Mouse (Mus musculus) myocyte (in vitro differentiated cells): ENCODE data around the gene Exph5.

ENCODE experiments used
- CEBPB ChIP-seq: IDR thresholded peaks from 2 replicates; pipeline ENCODE4 v1.6.1; 2011; ENCODE audit warnings: mild to moderate bottlenecking, moderate library complexity; ENCODE audit not compliant: poor library complexity, insufficient read depth, severe bottlenecking
- E2F4 ChIP-seq: IDR thresholded peaks from one replicate; pipeline ENCODE4 v1.6.1; 2011; ENCODE audit warnings: mild to moderate bottlenecking, control low read depth, moderate library complexity; ENCODE audit not compliant: insufficient read depth
- MAX ChIP-seq: IDR thresholded peaks from one replicate; pipeline ENCODE4 v1.6.1; 2011; ENCODE audit warnings: low read depth, mild to moderate bottlenecking, control low read depth
- MYOD1 ChIP-seq, 3 experiments: IDR thresholded peaks; one replicate each; pipeline ENCODE4 v1.6.1; 2011; ENCODE audit warnings: control low read depth in 2 of 3, low read depth in 2 of 3, mild to moderate bottlenecking in 2 of 3, moderate library complexity in 1 of 3; ENCODE audit not compliant: insufficient read length in 2 of 3, control insufficient read depth in 1 of 3
- POLR2A ChIP-seq: IDR thresholded peaks from one replicate; pipeline ENCODE4 v1.6.1; 2011; ENCODE audit warnings: low read depth, mild to moderate bottlenecking, control low read depth, moderate library complexity; ENCODE audit not compliant: insufficient read length
- POLR2AphosphoS2 ChIP-seq: IDR thresholded peaks from one replicate; pipeline ENCODE4 v1.6.1; 2011; ENCODE audit warnings: low read depth, control low read depth; ENCODE audit not compliant: insufficient read length
- REST ChIP-seq: IDR thresholded peaks from one replicate; pipeline ENCODE4 v1.6.1; 2011; ENCODE audit warnings: mild to moderate bottlenecking, control low read depth, moderate library complexity; ENCODE audit not compliant: insufficient read depth, insufficient read length
- TCF3 ChIP-seq: IDR thresholded peaks from one replicate; pipeline ENCODE4 v1.6.1; 2011; ENCODE audit warnings: low read depth, control low read depth; ENCODE audit not compliant: insufficient read length

DNA sequence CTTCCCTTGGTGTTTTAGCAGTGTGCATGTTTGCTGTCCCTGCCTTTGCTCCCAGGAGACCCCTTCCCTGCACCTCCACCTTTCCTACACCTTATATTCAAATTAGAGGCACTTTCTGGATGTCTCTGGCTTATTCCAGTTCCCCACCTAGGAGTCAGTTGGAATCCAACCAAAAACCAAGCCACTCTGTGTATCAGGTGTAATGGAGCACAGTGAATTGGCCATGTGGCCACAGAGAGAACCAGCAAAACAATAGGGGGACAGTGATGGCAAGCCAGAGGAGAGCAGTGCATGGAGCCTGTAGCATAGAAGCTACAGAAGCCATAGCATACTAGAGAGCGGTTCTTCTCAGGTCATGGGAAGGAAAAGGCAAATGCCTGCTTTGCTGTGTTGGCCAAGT is 11.5 kb downstream of the Exph5 start:
- TF ChIP-seq MYOD1 (IDR thresholded peaks at IDR 0.05; ENCODE audit: control insufficient read depth in 1 of 3, insufficient read length in 2 of 3, low read depth in 2 of 3): no peak
- TF ChIP-seq POLR2A: no peak
- TF ChIP-seq E2F4: no peak
- TF ChIP-seq MAX: no peak
- no peak for TF ChIP-seq CEBPB
- TF ChIP-seq REST: no peak
- TF ChIP-seq POLR2AphosphoS2: no peak
- no peak for TF ChIP-seq TCF3
